Mouse (Mus musculus) frontal cortex, postnatal 10 days (tissue): ENCODE results near the gene Hspb6.
A peak's percentile ranks its signal among the peaks of the same experiment; 100 is the strongest.

Experiments
- DNase-seq, 2 experiments: peaks; one replicate each; pipeline ENCODE4 v3.0.0; 2022; ENCODE audit warnings: low spot score in 2 of 2, mixed read lengths in 1 of 2

Gene Hspb6

DNA sequence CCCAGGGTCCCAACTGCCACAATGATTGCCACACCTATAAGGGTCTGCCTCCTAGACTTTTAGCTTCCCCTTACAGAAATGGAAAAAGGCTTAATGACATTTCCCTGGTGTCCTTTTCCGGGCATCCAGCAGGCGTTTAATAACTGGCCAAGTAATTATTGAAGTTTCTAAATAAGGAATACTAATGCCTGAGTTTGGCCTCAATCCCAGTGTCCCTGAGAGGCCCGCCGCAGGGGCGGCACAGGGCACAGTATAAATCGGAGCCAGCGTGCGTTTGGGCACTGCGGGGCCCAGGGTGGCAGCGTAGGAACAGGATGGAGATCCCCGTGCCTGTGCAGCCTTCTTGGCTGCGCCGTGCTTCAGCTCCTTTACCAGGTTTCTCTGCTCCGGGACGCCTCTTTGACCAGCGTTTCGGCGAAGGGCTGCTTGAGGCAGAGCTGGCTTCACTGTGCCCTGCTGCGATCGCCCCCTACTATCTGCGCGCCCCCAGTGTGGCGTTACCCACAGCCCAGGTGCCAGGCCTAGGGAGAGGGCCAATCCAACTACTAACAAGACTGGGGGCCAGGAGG is 1.1 kb downstream of the Hspb6 start:
- peak in 1 of 2 experiments; percentile 48 for DNase-seq

DNA sequence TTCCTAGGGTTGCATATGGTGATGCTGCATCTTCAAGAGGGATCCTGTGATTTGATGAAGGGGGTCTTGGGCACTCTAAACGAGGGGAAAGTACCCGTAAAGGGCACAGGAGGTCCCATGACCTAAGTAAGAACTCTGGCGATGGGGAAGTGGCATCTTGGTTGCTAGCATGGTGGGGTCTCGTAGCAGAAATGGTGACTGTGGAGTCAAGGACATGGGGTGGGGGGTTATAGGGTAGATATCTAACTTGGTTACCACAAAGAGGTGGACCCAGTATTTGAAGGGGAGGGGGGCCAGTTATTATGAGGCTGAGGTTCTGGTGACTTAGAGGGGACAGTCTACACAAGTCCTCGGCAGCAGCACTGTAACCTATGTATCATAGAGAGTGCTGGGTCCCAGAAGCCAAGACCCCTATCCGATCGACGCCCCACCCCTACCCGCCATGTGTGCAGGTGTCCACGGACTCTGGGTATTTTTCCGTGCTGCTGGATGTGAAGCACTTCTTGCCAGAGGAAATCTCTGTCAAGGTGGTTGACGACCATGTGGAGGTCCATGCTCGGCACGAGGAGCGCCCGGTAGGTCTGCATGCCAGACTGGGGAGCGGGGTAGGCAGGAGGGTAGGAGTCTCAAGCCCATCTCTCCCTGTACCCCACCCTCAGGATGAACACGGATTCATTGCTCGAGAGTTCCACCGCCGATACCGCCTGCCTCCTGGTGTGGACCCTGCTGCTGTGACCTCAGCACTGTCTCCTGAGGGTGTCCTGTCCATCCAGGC is 2.0 kb downstream of the Hspb6 start:
- no peak for DNase-seq

DNA sequence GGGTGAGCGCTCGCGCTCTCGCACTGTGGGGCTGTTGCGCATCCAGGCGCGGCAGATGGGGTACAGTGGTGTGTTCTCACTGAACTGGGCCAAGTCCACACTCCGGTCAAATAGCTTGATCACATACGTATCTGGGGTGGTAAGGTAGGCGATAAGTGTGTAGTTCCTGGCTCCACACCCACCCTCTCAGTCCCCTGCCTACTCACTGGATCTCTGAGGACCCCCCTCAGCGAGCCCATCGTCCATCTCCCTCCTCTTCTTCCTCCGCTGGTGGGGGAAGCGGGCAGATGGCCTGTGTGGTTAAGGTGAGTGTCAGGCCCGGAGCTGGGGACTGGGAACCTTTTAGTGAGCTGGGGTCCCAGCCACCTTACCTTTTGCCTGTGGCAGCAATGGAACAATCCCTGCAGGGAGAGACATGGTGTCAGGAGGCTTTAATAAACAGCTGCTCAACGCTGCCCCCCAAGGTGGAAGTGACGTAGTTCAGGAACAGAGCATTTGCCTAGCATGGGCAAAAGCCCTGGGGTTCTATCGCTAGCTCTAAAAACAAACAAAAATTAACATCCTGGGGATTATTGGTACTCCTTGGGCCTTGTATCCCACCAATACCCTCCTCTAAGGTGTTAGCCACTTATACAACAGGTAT is 5.0 kb downstream of the Hspb6 start:
- no peak for DNase-seq

DNA sequence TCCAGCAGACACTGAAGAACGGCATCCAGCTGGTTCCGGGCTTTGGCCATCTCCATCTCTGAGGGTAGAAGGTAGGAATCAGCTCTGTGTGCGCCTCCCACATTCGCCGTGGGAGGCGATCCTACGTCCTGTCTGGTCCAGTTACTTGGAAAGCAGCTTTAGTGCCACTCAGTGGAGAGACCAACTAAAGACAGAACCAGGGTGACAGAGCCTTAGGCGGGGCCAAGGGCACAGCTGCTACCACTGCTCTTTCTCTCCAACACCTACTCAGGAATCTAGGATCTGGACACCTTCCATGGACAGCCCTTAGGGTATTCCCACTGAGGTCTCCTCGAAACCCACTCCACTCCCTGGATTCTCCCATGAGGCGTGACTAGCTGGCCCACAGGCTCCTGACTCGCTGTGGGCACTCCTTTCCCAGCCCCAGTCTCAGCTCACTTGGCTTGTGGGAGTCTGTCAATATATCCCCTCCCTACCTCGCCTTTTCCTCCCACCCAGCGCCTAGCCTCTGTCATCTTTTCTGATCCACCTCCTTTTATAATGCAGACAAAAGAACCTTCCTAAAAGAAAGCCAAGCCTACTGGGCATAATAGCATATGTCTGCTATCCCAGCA is 6.0 kb downstream of the Hspb6 start:
- no peak for DNase-seq

DNA sequence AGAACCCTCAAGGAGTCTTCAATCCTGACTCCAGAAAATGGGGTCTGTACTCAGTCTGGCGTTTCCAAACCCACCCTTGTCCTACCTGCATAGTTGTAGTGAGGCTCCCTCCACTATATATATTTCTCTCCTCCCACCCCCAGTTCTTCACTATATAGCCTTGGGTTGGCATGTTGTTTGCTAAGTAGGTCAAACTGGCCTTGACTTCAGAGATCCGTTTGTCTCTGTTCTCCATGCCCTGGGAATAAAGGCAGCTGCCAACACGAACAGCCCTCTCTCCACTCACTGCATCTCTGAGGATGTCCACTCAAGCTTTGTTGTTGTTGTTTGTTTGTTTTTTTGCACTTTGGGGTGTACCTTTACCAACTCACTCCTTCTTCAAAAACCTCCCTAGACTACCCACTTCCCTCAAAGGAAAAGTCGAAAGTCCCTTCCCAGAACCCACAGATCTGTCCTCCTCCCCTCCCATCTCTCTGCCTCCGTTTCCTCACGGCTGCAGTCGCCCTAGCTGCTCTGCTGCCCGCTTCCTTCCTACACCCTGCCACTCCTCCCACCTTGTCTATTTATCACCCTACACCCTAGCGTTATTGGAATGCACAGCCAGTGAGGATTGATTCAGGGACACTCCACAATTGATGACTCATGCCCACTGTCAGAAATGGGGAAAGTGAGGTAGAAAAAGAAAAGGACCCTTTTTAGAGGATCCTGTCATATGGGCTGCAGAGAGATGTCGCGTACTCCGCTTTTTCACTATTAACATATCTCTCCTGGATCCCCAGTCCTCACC is 6.9 kb downstream of the Hspb6 start:
- no peak for DNase-seq

DNA sequence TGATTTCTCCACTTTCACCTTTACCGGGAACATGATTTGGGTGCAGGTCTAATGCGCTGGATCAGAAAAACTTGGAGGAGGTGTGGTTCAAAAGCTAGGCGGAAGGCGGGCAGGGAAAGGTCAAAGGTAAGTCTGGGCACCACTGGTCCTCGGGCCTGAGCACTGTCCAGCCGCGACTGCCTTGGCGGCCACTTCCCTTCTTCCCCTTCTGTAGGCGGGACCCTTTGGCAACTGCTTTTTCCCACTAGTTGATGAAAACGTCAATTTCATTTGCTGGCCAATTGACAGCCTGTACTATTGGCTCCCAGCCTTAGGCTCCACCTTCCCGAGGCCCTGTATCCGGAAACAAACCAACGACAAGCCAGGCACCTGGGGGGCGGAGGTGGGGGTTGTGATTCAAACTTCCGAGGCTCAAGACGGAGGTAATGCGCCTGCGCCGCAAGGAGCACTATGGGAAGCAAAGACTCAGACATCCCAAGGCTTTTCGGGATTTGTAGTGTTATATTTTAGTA is 7.5 kb downstream of the Hspb6 start, which contains the start of gene Lin37:
TSS of gene Lin37 (minus strand) at position 396 of the 512 bp plus-strand sequence.
- DNase-seq = peak; percentile 97 to 98

DNA sequence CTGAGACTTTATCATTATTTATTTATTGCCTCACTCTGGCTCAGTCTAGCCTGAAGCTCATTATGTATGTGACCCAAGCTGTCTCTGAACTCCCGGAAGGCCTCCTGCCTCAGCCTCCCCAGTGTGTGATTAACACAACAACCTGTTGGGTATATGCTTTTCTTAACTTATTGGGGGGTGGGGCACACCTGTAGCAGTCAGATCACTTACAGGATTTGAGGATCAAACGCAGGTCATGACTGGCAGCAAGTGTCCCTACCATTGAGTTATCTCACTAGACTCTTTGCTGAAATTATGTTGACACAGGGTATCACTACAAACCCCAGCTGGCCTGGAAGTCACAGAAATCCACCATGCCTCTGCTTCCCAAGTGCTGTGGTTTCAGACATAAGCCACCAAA is 8.3 kb downstream of the Hspb6 start:
- DNase-seq = no peak

DNA sequence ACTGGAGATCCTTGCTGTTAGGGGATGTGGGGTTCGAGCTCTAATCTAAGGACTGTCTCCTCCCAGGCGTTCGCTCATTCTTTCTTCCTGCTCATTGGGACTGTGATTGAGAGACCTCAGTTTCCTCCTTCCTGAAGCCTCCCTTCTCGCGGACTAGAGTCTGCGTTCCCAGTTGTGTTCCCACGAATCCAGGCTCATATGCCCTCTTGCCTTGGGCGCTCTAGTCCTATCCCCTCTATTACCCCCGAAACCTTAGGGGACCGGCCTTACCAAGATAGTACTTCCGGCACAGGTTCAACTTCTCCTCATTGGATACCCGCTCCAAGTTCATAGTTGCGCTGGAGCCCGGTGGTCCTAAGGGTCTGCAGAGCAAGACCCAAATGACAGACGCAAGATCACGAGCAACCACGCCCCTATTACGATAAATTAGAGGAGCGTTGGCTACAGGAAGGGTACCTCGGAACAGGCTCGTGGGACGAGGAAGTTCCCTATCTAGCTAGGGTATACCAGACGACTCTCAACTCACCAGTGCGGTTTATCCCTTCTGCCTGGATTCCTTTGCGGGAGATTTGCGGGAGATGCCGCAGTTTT is 10.6 kb downstream of the Hspb6 start:
- no peak for DNase-seq

DNA sequence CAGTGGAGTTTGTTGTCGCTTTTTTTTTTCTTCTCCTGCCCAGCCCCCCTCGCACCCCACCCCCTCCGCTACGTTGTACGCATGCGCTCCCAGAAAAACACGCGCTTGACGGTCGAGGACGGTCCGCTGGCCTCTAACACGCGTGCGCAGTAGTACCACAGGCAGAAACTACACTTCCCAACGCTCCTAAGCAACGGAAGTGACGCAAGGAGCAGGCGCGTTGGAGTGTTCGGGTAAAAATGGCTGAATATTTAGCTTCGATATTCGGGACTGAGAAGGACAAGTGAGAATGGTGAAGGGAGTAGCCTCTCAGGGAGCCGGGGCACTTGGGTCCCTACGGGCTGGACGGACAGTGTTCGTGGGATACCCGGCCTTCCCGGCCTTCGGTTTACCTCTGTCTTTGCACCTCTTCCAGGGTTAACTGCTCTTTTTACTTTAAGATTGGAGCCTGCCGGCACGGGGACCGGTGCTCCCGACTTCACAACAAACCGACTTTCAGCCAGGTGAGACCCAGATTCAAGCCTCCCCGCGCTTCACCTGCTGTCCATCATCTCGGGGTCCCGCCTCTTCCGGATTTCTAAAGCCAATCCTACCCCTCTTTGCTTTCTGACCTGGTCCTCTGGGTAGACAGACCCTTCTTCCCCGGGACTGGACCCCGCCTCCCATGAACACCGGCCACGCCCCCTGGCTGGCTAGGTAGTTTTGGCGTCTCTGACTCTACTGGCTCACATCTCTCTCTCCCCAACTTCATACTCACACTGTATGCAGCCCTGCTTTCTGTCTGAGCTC is 11.3 kb downstream of the Hspb6 start, which contains the start of the genes U2af1l4, Gm49396 and Psenen:
TSS of gene U2af1l4 (plus strand) at position 185 of the 789 bp plus-strand sequence.
TSS of gene Gm49396 (plus strand) at position 228 of the 789 bp plus-strand sequence.
TSS of gene Psenen (minus strand) at position 511 of the 789 bp plus-strand sequence.
- DNase-seq = peak; percentile 94

DNA sequence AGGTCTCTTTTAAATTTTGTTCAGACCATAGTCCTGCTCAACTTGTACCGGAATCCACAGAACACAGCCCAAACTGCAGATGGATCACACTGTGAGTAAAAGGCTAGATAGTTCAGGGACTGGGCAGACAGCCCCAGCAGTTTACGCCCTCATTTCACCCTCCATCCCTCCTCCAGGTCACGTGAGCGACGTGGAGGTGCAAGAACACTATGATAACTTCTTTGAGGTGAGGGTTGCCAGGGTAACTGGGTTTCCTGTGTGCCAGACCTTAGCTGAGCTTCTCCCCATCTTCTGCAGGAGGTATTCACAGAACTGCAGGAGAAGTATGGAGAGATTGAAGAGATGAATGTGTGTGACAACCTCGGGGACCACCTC is 11.9 kb downstream of the Hspb6 start:
- no peak for DNase-seq

DNA sequence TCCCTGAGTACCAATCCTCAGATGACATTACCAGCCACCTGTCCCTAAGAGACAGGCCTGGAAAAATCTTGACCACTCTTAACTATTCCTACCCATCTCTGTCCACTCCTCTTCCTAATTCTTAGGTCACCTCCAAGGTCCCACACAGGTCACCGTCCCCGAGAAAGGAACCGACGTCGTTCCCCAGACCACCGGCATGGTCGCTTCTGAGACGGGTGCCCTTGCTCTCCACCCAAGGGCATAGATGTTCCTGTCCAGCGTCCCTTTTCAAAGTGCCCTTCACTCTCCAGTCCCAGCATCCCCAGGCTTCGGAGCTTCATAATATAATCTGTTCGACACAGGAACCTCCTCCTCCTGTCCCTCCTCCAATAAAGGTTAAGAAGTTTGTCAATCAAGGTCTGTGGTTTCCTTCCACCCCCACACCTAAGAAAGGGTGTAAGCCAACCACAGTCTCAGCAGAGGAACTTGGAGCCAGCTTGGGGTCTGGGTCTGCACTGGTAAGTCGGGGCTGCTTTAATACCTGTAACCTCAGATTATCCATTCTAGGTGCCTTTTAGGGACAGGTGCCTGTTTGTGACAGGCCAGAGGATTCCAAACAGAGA is 13.1 kb downstream of the Hspb6 start, which contains the start of gene Igflr1:
TSS of gene Igflr1 (plus strand) at position 458 of the 602 bp plus-strand sequence.
- DNase-seq = no peak

DNA sequence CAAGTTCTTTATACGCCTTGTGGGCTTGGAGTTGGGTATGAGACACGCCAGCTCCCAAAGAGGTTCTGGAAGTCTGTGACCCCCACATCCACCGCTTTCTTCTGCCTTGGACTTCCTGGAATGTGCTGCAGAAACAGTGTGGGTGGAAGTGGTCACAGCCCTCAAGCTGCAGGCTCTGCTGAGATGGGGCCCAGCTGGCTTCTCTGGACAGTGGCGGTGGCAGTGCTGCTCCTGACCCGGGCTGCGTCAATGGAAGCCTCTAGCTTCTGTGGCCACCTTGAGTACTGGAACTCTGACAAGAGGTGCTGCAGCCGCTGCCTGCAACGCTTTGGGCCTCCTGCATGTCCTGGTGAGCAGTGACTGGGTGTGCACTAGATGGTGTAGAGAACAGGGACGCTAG is 14.1 kb downstream of the Hspb6 start:
- no peak for DNase-seq

DNA sequence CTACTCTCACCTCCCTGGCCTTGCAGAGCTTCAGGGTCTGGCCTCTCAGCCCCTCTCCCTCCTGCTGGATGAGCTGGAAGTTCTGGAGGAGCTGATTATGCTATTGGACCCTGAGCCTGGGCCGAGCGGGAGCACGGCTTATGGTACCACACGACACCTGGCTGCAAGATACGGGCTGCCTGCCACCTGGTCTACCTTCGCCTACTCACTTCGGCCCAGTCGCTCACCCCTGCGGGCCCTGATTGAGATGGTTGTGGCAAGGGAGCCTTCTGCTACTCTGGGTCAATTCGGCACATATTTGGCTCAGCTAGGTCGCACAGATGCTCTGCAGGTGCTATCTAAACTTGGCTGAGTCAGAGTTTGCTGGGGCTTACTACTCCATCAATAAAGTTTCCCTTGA is 15.6 kb downstream of the Hspb6 start:
- no peak for DNase-seq

DNA sequence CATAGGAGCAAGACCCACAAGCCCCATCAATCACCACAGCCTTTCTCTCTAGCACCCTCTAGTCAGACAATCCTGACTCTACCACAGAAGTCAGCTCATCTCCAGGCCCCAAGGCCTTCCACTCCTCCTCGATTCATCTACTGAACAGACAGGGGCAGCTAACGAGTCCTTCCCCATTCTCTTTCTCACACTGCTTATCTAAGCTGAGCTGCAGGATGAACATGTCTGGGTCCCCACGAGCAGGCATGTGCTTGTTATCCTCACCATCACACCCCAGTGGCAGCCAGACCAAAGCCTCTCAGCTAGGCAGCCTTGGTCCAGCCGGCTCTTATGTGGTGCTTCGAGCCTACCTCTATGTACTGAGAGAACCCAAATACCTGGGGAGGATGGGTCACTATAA is 20.4 kb downstream of the Hspb6 start:
- DNase-seq = no peak

DNA sequence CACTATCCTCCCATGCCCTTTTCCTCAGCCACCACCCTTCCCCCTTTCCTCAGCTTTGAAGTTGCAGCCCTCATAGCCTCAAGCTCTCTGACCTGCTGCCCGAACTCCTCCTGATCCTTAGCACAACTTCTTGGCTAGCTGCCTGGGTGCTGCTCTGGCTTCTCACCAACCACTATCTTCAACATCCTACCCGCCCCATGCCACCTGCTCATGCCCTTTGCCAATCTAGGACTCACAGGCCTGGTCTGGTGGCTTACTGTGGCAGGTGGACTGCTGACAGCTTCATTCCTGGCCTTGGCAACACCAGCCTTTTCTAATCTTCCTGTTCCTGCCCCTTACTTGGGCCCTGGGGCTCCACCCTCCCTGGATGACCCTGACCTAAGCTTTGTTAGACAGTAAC is 21.0 kb downstream of the Hspb6 start:
- DNase-seq = no peak

DNA sequence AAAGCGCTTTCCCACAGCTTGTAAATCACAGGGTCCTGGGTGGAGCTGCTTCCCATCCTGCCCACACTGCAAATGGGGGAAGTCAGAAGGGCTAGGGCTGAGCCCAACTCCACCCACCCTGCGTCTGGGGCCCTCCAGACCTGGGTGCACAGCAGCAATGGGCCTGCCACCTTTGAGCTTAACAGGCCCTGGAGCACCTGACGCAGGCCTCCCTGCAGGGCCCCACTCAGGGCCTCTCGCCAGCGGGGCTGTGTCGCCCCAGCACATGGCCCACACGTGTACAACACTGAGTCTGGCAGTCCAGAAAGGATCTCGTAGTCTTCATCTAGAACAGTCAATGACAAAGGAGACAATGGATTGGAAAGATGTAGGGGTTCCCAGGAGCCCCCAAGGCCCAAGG is 28.0 kb downstream of the Hspb6 start:
- no peak for DNase-seq

DNA sequence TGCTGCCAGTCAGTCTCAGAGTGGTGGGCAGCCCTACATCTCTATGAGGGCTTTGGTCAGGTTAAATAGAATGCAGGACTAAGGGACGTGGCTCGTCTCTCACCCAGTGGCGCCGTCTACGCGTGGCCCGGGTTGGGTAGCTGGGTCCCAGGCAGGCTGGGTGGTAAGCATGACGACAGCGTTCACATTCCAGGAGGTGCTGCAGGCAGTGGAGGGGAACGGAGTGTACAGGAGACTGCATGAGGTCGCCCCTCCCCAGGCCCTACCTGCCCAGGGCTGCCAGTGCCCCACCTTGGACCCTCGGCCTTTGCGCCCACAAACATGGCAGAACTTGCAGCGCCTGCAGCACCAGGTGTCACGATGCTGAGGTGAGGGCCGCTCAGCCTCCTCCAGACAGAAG is 29.6 kb downstream of the Hspb6 start:
- DNase-seq = no peak

DNA sequence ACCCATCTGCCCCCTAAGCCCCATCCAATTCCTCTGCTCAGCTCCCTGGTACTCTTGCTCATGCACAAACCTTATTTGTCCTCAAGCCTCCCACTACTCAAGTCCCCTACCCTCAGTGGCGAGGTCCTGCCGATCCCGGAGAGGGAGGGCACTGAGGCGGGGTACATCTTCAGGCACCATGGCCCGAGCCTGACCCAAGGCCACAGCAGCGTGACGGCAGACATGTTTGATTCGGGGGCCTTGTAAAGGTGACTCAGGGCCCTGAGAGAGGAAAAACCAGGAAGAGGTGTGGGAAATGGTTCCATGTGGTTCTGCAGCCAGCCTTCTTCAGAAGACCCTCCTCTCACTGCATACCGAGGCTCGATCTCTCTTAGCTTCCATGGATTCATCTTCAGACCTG is 32.4 kb downstream of the Hspb6 start:
- DNase-seq = no peak

DNA sequence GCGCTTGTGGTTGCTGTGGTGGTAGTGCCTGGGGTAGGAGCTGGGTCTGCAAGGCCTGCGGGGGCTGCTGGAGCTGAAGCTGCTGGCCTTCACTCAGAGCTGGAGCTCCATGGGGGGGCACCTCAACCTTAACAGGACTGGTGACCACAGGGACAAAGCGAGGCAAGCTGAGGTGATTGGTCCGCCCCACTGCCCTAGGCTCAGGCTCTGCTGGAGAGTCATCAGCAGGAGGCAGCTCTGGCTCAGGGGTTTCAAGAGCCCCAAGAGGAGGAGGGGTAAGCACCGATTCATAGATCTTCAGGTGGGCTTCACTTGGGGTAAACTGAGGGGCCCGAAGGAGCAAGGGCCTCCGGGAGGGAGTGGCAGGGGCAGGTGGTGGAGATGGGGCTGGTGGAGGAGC is 33.2 kb downstream of the Hspb6 start:
- no peak for DNase-seq
